Mouse (Mus musculus) brain, embryonic 14.5 days (tissue): ENCODE measurements around the gene Csnk1g2.

Experiments
- CTCF ChIP-seq: fragments of 200-500 bp; IDR thresholded peaks from 2 replicates; pipeline ENCODE4 v1.5.1; 2012; ENCODE audit warnings: inconsistent platforms, mild to moderate bottlenecking, moderate library complexity, borderline replicate concordance; ENCODE audit not compliant: insufficient read depth, insufficient read length; ENCODE audit errors: extremely low read depth
- POLR2A ChIP-seq: fragments of 200-500 bp; IDR thresholded peaks from 2 replicates; pipeline ENCODE4 v1.6.1; 2012; ENCODE audit warnings: mild to moderate bottlenecking, inconsistent platforms, borderline replicate concordance; ENCODE audit not compliant: poor library complexity, insufficient read depth, insufficient read length, severe bottlenecking; ENCODE audit errors: extremely low read depth

- TF ChIP-seq POLR2A (no peak), CTCF (no peak)
Measured at GRCm38 (mm10) chr10:80674851-80675404, 52.3 kb downstream of the Csnk1g2 start.
